Mouse (Mus musculus) liver, adult 2 months (tissue): ENCODE measurements at regions not wholly inside any gene's neighbourhood (a gene's known extent, or its start where the extent isn't known, plus 50 kb on each side); places are given as distances from the start of the nearest gene placed in this dataset.

Experiments
- CTCF ChIP-seq: fragments of 200-500 bp; IDR thresholded peaks from 2 replicates; pipeline ENCODE4 v1.5.1; 2011; ENCODE audit warnings: low read depth, low read length, control low read depth
- POLR2A ChIP-seq: fragments of 200-500 bp; IDR thresholded peaks from 2 replicates; pipeline ENCODE4 v1.6.1; 2011; ENCODE audit warnings: low read length, control low read depth; ENCODE audit not compliant: insufficient read depth; ENCODE audit errors: extremely low read depth

DNA sequence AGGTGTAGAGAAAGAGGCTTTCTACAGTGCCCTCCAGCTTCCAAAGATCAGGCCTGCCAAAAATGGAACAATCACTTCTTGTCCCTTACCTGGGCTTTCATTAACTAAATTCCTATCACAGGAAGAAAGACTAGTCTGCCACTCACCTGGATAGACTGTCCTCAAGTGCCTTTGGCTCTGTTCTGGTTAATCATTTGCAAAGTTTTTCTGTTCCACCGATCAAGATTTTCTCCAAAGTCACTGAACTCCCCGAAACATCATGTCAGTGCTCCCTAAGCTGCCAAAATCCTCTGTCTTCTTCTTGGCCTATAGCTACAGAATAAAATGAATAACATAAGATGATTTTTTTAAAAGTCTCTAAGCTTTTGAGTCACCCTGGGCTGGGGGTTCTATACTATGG lies 102.7 kb downstream of the Rassf10 start:
- TF ChIP-seq CTCF (no peak), POLR2A (no peak)
